Mouse (Mus musculus): Measurements from ENCODE around the gene Map2. TPM values are rescaled to one million over a fixed set of nuclear protein-coding genes. Genes with fewer than 3 reads are reported as not detected.

Map2 gene
- polyA plus RNA-seq, 1 experiment from 2014 or later = 0.65 TPM

- no peak for ATAC-seq
- no peak for DNase-seq (ENCODE audit: low read depth, low spot score)
- ChIA-PET POLR2A (no interaction called here), CTCF (interaction anchor here (1.4 to 2.1 kb wide), 3 partner anchors 9 to 12 kb away, joined by 3 to 7 read pairs (median 7); no protein-coding TSS in a partner anchor)
- no peak for TF ChIP-seq CTCF (IDR thresholded peaks at IDR 0.05)
- in situ Hi-C loops (cut with MboI; ENCODE audit: low pct_unique_long_range_greater_than_20kb) = no loop called here
- H3K27me3 ChIP-seq = no peaks in the 10 kb centered on the region
These were observed 174.2 kb downstream of the Map2 start for GRCm38 (mm10) chr1:66349166-66349835.

GRCm38 (mm10) chr1:66351366-66351765 is 176.3 kb downstream of the Map2 start:
- ATAC-seq (no peak), DNase-seq (ENCODE audit: low read depth, low spot score) (no peak)
- H3K27me3 ChIP-seq = no peaks in the 10 kb centered on the region
- CTCF ChIA-PET = interaction anchor here (2.1 kb wide), 1 partner anchor 13 kb away, joined by 7 read pairs; no protein-coding TSS in a partner anchor
- POLR2A ChIA-PET = no interaction called here
- no peak for TF ChIP-seq CTCF (IDR thresholded peaks at IDR 0.05)
- in situ Hi-C loops (cut with MboI; ENCODE audit: low pct_unique_long_range_greater_than_20kb) = no loop called here

DNA sequence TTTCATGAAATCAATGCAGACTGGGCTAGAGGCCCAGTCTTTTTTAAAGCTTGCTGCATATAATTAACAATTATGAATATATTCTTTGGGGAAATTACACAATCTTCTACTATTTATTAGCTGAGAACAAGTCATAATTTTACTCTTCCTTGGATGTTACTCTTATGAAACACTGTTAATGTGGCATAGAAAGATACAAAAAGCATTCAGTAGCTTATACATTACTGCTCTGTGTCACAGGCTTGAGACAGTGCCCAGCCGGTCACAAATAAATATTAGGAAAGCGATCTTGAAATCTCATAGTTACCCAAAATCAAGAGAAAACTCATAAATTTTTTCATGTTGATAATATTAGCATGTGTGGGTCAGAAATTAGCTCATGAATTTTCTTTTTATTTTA is 186.7 kb downstream of the Map2 start:
- no peak for DNase-seq (ENCODE audit: low read depth, low spot score)
- in situ Hi-C loops (cut with MboI; ENCODE audit: low pct_unique_long_range_greater_than_20kb) = no loop called here
- ATAC-seq = no peak

DNA sequence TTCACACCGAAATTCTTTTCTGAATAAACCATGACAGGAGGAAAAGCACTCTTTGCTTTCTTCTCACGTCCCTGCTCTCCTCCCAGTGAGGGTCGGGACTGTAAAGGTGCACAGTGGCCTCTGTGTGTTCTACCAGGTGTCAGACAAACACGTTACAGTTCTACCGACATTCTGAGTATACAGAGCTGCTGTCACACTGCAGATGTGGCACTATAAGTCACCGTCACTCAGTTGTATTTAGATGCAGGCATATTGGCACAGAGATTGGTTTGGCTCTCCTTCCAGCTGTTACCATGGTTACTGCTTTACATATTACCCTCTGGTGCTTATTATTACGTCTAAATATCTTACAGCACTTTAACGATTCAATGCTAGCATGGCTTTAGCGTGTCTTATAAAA is 188.2 kb downstream of the Map2 start:
- ChIA-PET CTCF (no interaction called here), POLR2A (no interaction called here)
- TF ChIP-seq CTCF (IDR thresholded peaks at IDR 0.05) = no peak
- no peak for ATAC-seq
- in situ Hi-C loops (cut with MboI; ENCODE audit: low pct_unique_long_range_greater_than_20kb) = no loop called here
- no peaks in the 10 kb centered on the region for H3K27me3 ChIP-seq
- no peak for DNase-seq (ENCODE audit: low read depth, low spot score)

More for the DNA sequence above, 186.7 kb downstream of the Map2 start:
- POLR2A ChIA-PET = no interaction called here
- no peak for TF ChIP-seq CTCF (IDR thresholded peaks at IDR 0.05)
- H3K27me3 ChIP-seq = no peaks in the 10 kb centered on the region
- CTCF ChIA-PET = no interaction called here

DNA sequence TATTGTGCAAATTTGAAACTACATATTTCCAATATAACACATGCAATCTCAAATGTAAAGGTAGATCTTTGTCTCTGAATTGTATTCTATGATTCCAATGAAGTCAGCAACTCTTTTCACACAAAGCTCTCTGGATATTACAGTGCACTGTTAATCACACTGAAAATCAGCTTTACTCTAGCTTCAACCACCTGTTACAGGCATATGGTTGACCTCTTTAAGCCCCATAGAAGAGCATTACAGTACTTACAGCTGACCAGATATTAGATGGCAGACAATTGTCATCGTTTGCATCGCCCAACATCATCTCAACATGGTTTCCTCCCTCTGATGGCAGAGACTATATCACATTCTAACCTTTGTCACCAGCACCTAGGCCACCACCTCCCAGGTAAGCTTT is 189.3 kb downstream of the Map2 start:
- ChIA-PET CTCF (no interaction called here), POLR2A (no interaction called here)
- in situ Hi-C loops (cut with MboI; ENCODE audit: low pct_unique_long_range_greater_than_20kb) = no loop called here
- TF ChIP-seq CTCF (IDR thresholded peaks at IDR 0.05) = no peak
- no peak for DNase-seq (ENCODE audit: low read depth, low spot score)
- no peaks in the 10 kb centered on the region for H3K27me3 ChIP-seq
- ATAC-seq = no peak

GRCm38 (mm10) chr1:66365600-66365999 is 190.5 kb downstream of the Map2 start:
- ChIA-PET CTCF (no interaction called here), POLR2A (no interaction called here)
- in situ Hi-C loops (cut with MboI; ENCODE audit: low pct_unique_long_range_greater_than_20kb) = no loop called here
- DNase-seq (ENCODE audit: low read depth, low spot score) (no peak), ATAC-seq (no peak)
- no peak for TF ChIP-seq CTCF (IDR thresholded peaks at IDR 0.05)
- H3K27me3 ChIP-seq = no peaks in the 10 kb centered on the region

GRCm38 (mm10) chr1:66369486-66369885 is 194.4 kb downstream of the Map2 start:
- no peak for ATAC-seq
- CTCF ChIA-PET = interaction anchor here (1.8 kb wide), 1 partner anchor 11 kb away, joined by 4 read pairs; no protein-coding TSS in a partner anchor
- DNase-seq (ENCODE audit: low read depth, low spot score) = no peak
- no peak for TF ChIP-seq CTCF (IDR thresholded peaks at IDR 0.05)
- in situ Hi-C loops (cut with MboI; ENCODE audit: low pct_unique_long_range_greater_than_20kb) = no loop called here
- POLR2A ChIA-PET = no interaction called here
- H3K27me3 ChIP-seq = no peaks in the 10 kb centered on the region

DNA sequence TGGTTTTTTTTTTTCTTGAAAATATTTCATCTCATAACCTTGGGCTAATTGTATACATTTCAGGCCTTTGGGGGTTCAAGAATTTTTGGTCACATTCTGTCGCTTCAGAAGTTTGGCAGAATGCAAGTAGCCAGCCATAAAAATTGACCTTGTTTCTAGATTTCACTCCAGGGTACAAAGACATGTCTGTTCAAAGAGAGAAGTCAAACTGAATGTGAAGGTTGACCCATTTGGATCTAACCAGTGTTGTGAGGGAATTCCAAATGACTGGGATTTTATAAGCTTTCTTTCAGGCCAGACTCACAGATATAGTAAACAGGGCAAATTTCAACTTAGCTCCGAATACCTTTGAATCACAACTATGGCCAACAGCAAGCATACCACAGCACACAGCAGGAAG is 196.3 kb downstream of the Map2 start:
- POLR2A ChIA-PET = no interaction called here
- in situ Hi-C loops (cut with MboI; ENCODE audit: low pct_unique_long_range_greater_than_20kb) = no loop called here

DNA sequence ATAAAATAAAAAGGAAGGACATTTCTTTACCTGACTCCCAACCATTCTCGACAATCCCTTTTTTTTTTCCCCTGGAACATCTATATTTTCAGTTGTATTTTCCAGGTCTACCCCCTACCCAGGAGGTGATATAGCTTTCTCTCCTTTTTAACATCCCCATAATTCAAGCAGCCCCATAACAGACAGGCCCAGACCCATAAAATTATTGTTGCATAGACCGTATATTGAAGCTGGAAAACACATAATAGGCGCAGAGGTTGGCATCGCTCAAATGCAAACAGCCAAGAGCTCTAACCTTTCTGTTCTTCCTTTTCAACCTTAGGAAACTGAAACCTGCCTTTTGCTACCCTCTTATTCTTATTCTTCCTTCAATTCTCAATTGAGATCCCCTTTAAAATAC is 211.2 kb downstream of the Map2 start:
- no peak for TF ChIP-seq CTCF (IDR thresholded peaks at IDR 0.05)
- DNase-seq (ENCODE audit: low read depth, low spot score) (no peak), ATAC-seq (no peak)
- POLR2A ChIA-PET = no interaction called here
- CTCF ChIA-PET = interaction anchor here (1.3 kb wide), 1 partner anchor 10 kb away, joined by 4 read pairs; no protein-coding TSS in a partner anchor
- no peaks in the 10 kb centered on the region for H3K27me3 ChIP-seq
- in situ Hi-C loops (cut with MboI; ENCODE audit: low pct_unique_long_range_greater_than_20kb) = no loop called here

More for the DNA sequence above, 196.3 kb downstream of the Map2 start:
- DNase-seq (ENCODE audit: low read depth, low spot score) = no peak
- no peak for ATAC-seq
- no peaks in the 10 kb centered on the region for H3K27me3 ChIP-seq
- no peak for TF ChIP-seq CTCF (IDR thresholded peaks at IDR 0.05)
- CTCF ChIA-PET = interaction anchor here (1.8 kb wide), 1 partner anchor 9 kb away, joined by 4 read pairs; no protein-coding TSS in a partner anchor

DNA sequence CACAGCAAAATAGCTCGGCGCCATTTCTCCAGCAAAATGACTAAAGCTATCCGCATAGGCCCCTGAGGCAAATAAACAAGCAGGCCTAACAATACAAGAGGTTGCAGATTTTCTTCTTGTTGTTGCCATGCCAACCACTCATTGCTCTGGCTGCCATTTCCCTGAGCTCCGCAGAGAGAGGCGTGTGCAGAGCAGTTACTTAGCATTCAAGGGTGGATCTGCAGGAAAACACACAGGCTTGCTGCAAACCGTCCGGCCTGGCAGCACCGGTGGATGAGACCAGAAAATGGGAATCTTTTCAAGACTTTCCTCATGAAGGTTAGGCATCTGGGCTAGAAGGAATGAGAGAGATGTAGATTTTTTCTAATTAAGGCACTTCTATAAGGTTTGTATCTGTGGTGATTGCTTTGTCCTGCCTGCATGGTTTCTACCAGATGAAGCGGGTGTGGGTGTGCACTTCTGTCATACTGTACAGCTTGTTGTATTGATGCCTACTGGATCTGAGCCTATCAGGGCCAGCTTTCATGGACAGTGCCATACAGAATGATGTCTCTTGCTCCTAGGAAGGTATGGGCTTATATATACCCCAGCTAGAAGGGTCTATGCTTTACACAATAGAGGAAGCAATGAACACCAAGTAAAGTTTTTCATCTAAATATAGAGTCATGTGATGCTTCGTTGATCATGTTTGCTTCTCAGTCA is 211.8 kb downstream of the Map2 start:
- no peak for ATAC-seq
- ChIA-PET POLR2A (no interaction called here), CTCF (interaction anchor here (1.3 kb wide), 1 partner anchor 9 kb away, joined by 4 read pairs; no protein-coding TSS in a partner anchor)
- DNase-seq (ENCODE audit: low read depth, low spot score) = no peak
- no peak for TF ChIP-seq CTCF (IDR thresholded peaks at IDR 0.05)
- in situ Hi-C loops (cut with MboI; ENCODE audit: low pct_unique_long_range_greater_than_20kb) = no loop called here
- H3K27me3 ChIP-seq = no peaks in the 10 kb centered on the region

- POLR2A ChIA-PET = no interaction called here
- no peak for TF ChIP-seq CTCF (IDR thresholded peaks at IDR 0.05)
- DNase-seq (ENCODE audit: low read depth, low spot score) (no peak), ATAC-seq (no peak)
- in situ Hi-C loops (cut with MboI; ENCODE audit: low pct_unique_long_range_greater_than_20kb) = no loop called here
- CTCF ChIA-PET = no interaction called here
- H3K27me3 ChIP-seq = no peaks in the 10 kb centered on the region
These were observed 213.5 kb downstream of the Map2 start for GRCm38 (mm10) chr1:66388561-66388960.

Measured in Patski (cell line).